Mouse (Mus musculus): ENCODE data around the gene Map4k3.

GRCm38 (mm10) chr17:80535633-80536032 is 192.7 kb downstream of the Map4k3 start:
- TF ChIP-seq CTCF (IDR thresholded peaks at IDR 0.05; ENCODE audit: low read depth, low read length) (no peak), POLR2A (IDR thresholded peaks at IDR 0.05; ENCODE audit: extremely low read depth, insufficient read depth, low read length) (no peak)

Measured in liver, adult 2 months (tissue).